Mouse (Mus musculus) thymus, postnatal 25 days (tissue): ENCODE measurements around the gene Il6st.
A peak's percentile ranks its signal among the peaks of the same experiment; 100 is the strongest.

Experiments used
- DNase-seq: peaks from one replicate; pipeline ENCODE4 v3.0.0; 2022

Il6st gene

GRCm38 (mm10) chr13:112442867-112443529 is 20.9 kb upstream of the Il6st start:
- DNase-seq, result no peak

- no peak for DNase-seq
Measured at GRCm38 (mm10) chr13:112447108-112447665, 16.7 kb upstream of the Il6st start.

- no peak for DNase-seq
Measured at GRCm38 (mm10) chr13:112450210-112450609, 13.7 kb upstream of the Il6st start.

GRCm38 (mm10) chr13:112457366-112457765 is 6.5 kb upstream of the Il6st start:
- no peak for DNase-seq

GRCm38 (mm10) chr13:112458016-112458415 is 5.9 kb upstream of the Il6st start:
- no peak for DNase-seq

- no peak for DNase-seq
Measured at GRCm38 (mm10) chr13:112458435-112459018, 5.3 kb upstream of the Il6st start.

GRCm38 (mm10) chr13:112459956-112460355 is 3.9 kb upstream of the Il6st start:
- no peak for DNase-seq

GRCm38 (mm10) chr13:112462411-112462987 is 1.4 kb upstream of the Il6st start:
- DNase-seq, result no peak

- DNase-seq, result no peak
Measured at GRCm38 (mm10) chr13:112463337-112463802, 500 bp upstream of the Il6st start.

GRCm38 (mm10) chr13:112464626-112465287 is 887 bp downstream of the Il6st start:
- DNase-seq, result no peak

- DNase-seq, result peak; percentile 26
Measured at GRCm38 (mm10) chr13:112465585-112465984, 1.7 kb downstream of the Il6st start.

- DNase-seq, result no peak
Measured at GRCm38 (mm10) chr13:112466136-112466945, 2.5 kb downstream of the Il6st start.

- no peak for DNase-seq
Measured at GRCm38 (mm10) chr13:112466946-112467255, 3.0 kb downstream of the Il6st start.

GRCm38 (mm10) chr13:112467384-112467783 is 3.5 kb downstream of the Il6st start:
- no peak for DNase-seq

- DNase-seq, result no peak
Measured at GRCm38 (mm10) chr13:112469491-112469890, 5.6 kb downstream of the Il6st start.

- DNase-seq, result no peak
Measured at GRCm38 (mm10) chr13:112471201-112471600, 7.3 kb downstream of the Il6st start.

GRCm38 (mm10) chr13:112472401-112473023 is 8.6 kb downstream of the Il6st start:
- no peak for DNase-seq

GRCm38 (mm10) chr13:112473757-112474755 is 10.2 kb downstream of the Il6st start:
- DNase-seq, result peak; percentile 26

GRCm38 (mm10) chr13:112479032-112479431 is 15.2 kb downstream of the Il6st start:
- DNase-seq, result no peak

GRCm38 (mm10) chr13:112479926-112480325 is 16.1 kb downstream of the Il6st start:
- no peak for DNase-seq

- no peak for DNase-seq
Measured at GRCm38 (mm10) chr13:112482525-112482924, 18.7 kb downstream of the Il6st start.
